Mouse (Mus musculus): ENCODE data around the gene Rab25. TPM values are rescaled to one million over a fixed set of nuclear protein-coding genes. Genes with fewer than 3 reads are reported as not detected.
A peak's percentile ranks its signal among the peaks of the same experiment; 100 is the strongest.
"Not testable (repeated sequence)": the region's sequence is repeated elsewhere in the genome, so short reads cannot be mapped to it uniquely, and the experiment has no call there.

Rab25 gene
- total RNA-seq (2017): 0.47 and 1.1 TPM in 2 replicates

- ATAC-seq (ENCODE audit: extremely low read depth, insufficient number of reproducible peaks, low FRiP score, poor library complexity, severe bottlenecking): no peak
Observed at GRCm38 (mm10) chr3:88548180-88548917, at the start of gene Rab25. TSS of gene Rab25 (minus strand) at chr3:88548300.

- ATAC-seq (ENCODE audit: extremely low read depth, insufficient number of reproducible peaks, low FRiP score, poor library complexity, severe bottlenecking): not testable (repeated sequence)
Observed at GRCm38 (mm10) chr3:88596547-88596946, 48.4 kb upstream of the Rab25 start.

DNA sequence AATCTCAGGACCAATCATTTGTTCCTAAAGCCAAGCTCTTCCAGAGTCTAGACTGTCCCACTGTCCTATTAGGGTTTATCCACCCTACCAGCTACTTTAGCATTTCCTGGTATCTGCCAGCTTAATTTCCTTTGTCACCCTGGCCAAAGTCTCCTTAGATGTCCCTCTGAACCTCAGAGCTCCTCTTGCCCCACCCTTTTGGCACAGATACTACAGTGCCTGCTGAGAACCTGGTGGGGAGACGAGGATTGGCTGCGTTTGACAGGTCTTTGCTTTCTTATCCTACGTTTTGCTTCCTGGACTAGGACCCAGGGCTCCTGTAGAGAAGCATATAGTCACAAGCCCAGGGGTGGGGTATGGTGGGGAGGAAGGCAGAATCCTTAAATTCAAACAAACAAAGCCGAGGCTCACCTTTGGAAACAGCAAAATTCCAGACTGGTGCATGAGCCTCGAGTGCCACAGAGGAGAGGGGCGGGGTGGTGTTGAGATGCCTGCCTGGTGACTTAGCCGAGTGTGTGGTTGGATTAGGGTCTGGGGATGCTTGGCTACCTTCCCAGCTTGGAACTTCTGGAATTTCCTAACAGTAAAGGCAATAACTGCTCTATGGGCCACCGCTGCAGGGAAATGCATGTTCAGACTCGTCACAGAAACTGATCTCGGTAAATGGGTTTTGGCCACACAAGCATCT is 45.9 kb upstream of the Rab25 start:
- no peak for ATAC-seq (ENCODE audit: extremely low read depth, insufficient number of reproducible peaks, low FRiP score, poor library complexity, severe bottlenecking)

DNA sequence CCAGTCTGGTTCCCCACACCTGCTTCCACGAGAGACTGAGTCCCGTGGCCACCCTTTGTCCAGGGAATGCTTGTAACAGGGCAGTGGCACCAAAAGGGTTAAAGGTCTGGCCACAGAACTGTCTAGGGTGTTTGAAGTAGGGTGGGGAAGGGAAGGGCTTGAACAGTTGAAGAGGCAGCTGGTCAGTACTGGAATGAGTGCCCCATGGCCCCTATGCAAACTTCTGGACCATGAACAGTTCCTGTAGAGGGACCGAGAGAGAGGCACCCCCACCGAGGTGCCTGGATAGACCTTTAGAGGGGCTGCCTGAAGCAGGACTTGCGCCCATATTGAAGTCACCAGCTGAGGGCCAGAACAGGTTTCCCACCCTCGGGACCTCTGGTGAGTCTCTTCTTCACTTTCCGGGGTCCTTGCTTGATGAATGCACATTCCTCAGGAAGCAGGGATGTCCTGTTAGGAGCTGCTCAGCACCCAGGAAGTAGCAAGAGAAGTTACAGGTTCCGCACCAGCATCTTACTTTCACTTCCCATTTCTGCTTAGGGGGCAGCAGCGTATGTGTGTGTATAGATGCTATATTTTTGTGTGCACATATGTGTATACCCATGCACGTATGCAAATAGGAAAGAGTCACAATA is 45.0 kb upstream of the Rab25 start:
- peak; percentile 75 for ATAC-seq (ENCODE audit: extremely low read depth, insufficient number of reproducible peaks, low FRiP score, poor library complexity, severe bottlenecking)

GRCm38 (mm10) chr3:88591950-88592731 is 44.0 kb upstream of the Rab25 start:
- peak; percentile 59 for ATAC-seq (ENCODE audit: extremely low read depth, insufficient number of reproducible peaks, low FRiP score, poor library complexity, severe bottlenecking)

DNA sequence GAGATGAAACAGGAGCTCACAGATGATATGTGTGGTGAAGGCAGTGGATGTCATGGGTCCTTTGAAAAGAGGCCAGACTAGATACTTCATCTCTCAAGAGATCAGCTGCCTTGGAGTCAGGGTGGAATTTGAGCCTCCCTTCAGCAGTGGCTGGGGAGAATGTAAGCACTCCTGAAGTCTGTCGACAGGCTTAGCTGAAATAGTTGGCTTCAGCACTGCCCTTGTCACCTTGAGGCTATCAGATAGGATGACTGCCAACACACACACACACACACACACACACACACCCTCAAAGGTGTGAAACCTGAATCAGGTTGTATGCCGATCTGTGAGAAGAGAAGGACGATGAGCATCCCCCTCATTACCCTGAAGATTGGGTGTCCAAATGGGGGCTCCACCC is 42.9 kb upstream of the Rab25 start:
- ATAC-seq (ENCODE audit: extremely low read depth, insufficient number of reproducible peaks, low FRiP score, poor library complexity, severe bottlenecking): no peak

DNA sequence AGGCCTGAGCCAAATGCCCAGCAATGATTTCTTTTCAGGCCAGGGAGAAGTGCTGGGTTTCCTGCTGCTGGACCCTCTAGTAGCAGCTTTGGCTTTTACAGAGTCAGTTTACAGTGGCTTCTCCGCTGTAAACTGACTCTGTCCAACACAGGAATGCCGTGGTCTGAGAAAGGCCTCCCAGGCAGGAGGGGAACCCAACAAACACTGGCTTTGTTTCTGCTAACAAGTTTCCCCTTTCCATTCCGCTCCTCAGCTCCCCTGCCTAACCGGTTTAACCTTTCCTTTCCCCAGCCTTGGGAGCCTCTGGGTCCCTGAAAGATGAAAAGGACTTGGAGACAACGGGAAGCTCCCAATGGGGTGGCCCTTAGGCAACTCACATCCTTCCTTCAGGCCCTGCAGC is 42.1 kb upstream of the Rab25 start:
- ATAC-seq (ENCODE audit: extremely low read depth, insufficient number of reproducible peaks, low FRiP score, poor library complexity, severe bottlenecking): no peak

DNA sequence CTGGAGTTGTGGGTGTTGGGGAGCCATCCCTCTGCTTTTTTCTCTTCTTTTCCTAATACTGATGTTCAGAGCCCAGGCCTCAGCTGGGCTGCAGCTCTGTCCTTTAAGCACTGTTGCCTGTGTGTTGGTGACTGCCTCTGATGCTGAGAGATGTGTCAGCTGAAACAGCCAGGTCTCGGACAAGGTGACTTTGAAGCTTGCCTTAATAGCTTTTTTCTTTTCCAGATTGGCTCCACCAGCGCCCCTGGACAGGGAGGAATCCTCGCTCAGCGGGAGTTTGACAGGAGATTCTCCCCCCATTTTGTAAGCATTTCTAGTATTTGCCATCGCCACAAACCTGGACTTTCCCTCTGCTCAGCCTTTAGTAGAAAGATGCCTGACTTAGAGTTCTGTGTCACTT is 38.5 kb upstream of the Rab25 start:
- no peak for ATAC-seq (ENCODE audit: extremely low read depth, insufficient number of reproducible peaks, low FRiP score, poor library complexity, severe bottlenecking)

DNA sequence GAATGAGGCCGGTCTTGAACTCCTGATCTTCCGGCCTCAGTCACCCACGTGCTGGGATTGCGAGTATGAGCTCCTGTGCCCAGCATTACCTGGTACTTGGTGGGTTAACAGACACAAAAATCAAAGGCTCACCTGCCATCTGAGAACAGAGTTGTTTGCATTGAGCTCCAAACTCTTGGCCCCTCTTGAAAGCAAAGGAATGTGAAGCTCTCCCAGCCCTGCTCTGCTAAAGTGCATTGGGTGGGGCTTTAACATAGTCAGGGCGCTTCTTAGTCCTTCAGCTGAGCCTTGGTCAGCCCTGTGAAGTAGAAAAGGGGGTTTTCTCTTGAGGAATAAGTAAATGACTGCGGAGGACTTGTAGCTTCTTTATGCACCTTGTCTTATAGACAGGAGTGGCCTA is 37.7 kb upstream of the Rab25 start:
- no peak for ATAC-seq (ENCODE audit: extremely low read depth, insufficient number of reproducible peaks, low FRiP score, poor library complexity, severe bottlenecking)

DNA sequence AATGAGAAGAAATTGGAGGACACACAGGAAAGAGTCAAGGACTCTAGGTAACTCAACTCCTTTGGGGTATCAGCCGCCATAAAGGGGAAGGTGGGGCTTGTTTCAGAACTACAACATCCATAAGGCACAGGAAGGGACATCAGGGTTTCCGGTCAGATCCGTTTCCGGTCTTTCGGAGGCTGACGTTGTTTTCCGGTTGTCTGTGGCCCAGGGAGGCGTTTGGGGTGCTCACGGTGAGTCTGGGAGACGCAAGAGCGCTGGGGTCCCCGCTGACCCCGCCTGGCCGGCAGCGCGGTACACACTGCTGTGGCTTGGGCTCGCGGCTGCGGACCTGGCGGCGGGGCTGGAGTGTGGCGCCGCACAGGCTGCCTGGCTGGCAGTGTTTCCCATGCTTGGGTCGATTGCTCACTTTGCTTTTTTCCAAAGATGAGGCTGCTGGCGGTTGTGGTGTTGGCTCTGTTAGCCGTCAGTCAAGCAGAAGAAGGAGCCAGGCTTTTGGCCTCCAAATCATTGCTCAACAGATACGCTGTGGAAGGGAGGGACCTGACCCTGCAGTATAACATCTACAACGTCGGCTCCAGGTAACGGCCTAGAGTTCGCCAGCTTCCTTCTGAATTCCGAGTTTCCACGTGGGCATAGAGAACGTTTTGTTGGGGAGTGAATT is 31.5 kb upstream of the Rab25 start:
- peak; percentile 98 for ATAC-seq (ENCODE audit: extremely low read depth, insufficient number of reproducible peaks, low FRiP score, poor library complexity, severe bottlenecking)

- no peak for ATAC-seq (ENCODE audit: extremely low read depth, insufficient number of reproducible peaks, low FRiP score, poor library complexity, severe bottlenecking)
Observed at GRCm38 (mm10) chr3:88578498-88579424, 30.7 kb upstream of the Rab25 start.

DNA sequence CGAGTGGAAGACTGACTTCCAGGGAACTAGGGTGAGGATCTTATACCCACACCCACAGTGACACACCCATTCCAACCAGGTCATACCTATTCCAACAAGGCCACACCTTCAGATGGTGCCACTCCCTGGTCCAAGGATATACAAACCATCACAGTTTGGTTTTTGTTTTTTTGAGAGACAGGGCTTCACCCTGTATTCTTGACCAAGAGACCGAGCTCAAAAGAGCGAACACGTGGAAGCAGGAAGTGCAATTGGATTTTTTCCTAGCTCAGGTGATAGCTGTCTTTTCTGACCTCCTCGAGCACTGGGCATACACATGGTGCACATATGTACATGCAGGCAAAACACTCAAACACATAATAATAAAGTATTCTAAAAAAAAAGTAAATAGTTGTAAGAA is 29.7 kb upstream of the Rab25 start:
- not testable (repeated sequence) for ATAC-seq (ENCODE audit: extremely low read depth, insufficient number of reproducible peaks, low FRiP score, poor library complexity, severe bottlenecking)

GRCm38 (mm10) chr3:88575540-88575939 is 27.4 kb upstream of the Rab25 start, which contains the start of gene Ssr2:
TSS of gene Ssr2 (plus strand) at chr3:88575876.
- no peak for ATAC-seq (ENCODE audit: extremely low read depth, insufficient number of reproducible peaks, low FRiP score, poor library complexity, severe bottlenecking)

GRCm38 (mm10) chr3:88573810-88574209 is 25.7 kb upstream of the Rab25 start:
- ATAC-seq (ENCODE audit: extremely low read depth, insufficient number of reproducible peaks, low FRiP score, poor library complexity, severe bottlenecking): no peak

- ATAC-seq (ENCODE audit: extremely low read depth, insufficient number of reproducible peaks, low FRiP score, poor library complexity, severe bottlenecking): no peak
Observed at GRCm38 (mm10) chr3:88572835-88573234, 24.7 kb upstream of the Rab25 start.

DNA sequence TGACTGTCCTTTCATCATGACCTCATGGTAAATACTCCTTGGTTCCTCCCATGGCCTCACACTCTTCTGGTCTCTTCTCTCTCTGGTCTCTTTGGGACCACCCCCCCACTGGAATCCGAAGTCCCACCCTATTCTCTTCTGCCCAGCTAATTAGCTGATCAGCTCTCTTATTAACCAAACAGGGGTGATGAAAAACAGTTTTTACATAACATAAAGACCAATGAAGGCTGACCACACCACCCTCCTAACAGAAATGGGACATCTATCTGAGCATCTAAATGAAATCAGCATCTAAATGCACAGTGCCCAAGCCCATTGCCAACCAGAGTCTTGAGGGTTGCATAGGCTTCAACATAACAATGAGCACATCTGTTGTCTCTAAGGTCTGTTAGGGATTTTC is 23.8 kb upstream of the Rab25 start:
- ATAC-seq (ENCODE audit: extremely low read depth, insufficient number of reproducible peaks, low FRiP score, poor library complexity, severe bottlenecking): no peak

GRCm38 (mm10) chr3:88570341-88570740 is 22.2 kb upstream of the Rab25 start:
- ATAC-seq (ENCODE audit: extremely low read depth, insufficient number of reproducible peaks, low FRiP score, poor library complexity, severe bottlenecking): no peak

DNA sequence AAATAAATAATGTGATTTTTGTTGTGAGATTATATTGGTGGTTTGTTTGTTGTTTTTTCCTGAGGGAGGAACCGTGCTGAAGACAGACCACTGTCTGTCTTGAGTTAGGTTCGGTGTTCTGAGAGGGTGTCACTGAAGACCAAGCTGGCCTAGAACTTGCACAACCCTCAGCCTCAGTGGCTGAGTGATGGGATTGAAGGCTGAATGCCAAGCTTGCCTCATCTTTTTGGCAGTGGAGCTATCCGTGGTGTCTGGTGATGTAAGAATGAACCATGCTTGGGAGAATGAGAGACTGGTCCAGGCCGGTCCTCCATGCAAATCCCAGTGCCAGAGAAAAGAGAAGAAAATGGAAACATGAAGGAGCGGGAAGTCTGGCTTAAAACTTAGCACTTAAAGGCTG is 21.6 kb upstream of the Rab25 start:
- no peak for ATAC-seq (ENCODE audit: extremely low read depth, insufficient number of reproducible peaks, low FRiP score, poor library complexity, severe bottlenecking)

Measured in neutrophil, adult 5-6 weeks (primary cell).